Mouse (Mus musculus) midbrain, embryonic 15.5 days (tissue): ENCODE data around the gene Mcam. TPM values are rescaled to one million over a fixed set of nuclear protein-coding genes. Genes with fewer than 3 reads are reported as not detected.
A peak's percentile ranks its signal among the peaks of the same experiment; 100 is the strongest.
"Not testable (repeated sequence)": the region's sequence is repeated elsewhere in the genome, so short reads cannot be mapped to it uniquely, and the experiment has no call there.

Source experiments
- ATAC-seq: fragments of 200-750 bp; cut with Nextera tagmentation; replicated peaks from 2 replicates; pipeline ENCODE4 v1.8.0; 2017; ENCODE audit warnings: moderate TSS enrichment
- H3K27ac ChIP-seq: fragments of 300-500 bp; sonication (generic); 2 replicates; pipeline ENCODE4 v1.5.1; 2015; ENCODE audit warnings: mild to moderate bottlenecking, inconsistent platforms
- H3K27me3 ChIP-seq: fragments of 300-500 bp; sonication (generic); replicated peaks from 2 replicates; pipeline ENCODE4 v1.6.1; 2015; ENCODE audit warnings: inconsistent platforms
- H3K36me3 ChIP-seq: fragments of 300-500 bp; sonication (generic); replicated peaks from 2 replicates; pipeline ENCODE4 v1.6.1; 2015; ENCODE audit warnings: inconsistent platforms
- H3K4me1 ChIP-seq: fragments of 300-500 bp; sonication (generic); 2 replicates; pipeline ENCODE4 v1.6.1; 2015; ENCODE audit warnings: inconsistent platforms
- H3K4me2 ChIP-seq: fragments of 300-500 bp; sonication (generic); 2 replicates; pipeline ENCODE4 v1.6.1; 2015; ENCODE audit warnings: inconsistent platforms, mild to moderate bottlenecking, moderate library complexity
- H3K4me3 ChIP-seq: fragments of 300-500 bp; sonication (generic); 2 replicates; pipeline ENCODE4 v1.5.1; 2015; ENCODE audit warnings: mild to moderate bottlenecking, inconsistent platforms
- H3K9ac ChIP-seq: fragments of 300-500 bp; sonication (generic); 2 replicates; pipeline ENCODE4 v1.6.1; 2015; ENCODE audit warnings: mild to moderate bottlenecking, inconsistent platforms
- H3K9me3 ChIP-seq: fragments of 300-500 bp; sonication (generic); 2 replicates; pipeline ENCODE4 v1.6.1; 2016; ENCODE audit warnings: inconsistent platforms
- WGBS: fragments of 180-500 bp; shearing (Covaris S2); methylation state at CpG from one replicate; pipeline ENCODE4 v1.1.7; 2015; ENCODE audit warnings: mixed read lengths; 5-methylcytosine and 5-hydroxymethylcytosine counted together
- polyA plus RNA-seq: library from polyadenylated mRNA; unstranded; fragments of >200 nt; fragmentation: Nextera tagmentation; extraction: Ambion mirVana; gene quantifications from 2 replicates; pipeline ENCODE4 v1.2.1, GENCODE M21; 2015

Mcam gene
- polyA plus RNA-seq, 1 experiment from 2014 or later = 11.9 TPM

DNA sequence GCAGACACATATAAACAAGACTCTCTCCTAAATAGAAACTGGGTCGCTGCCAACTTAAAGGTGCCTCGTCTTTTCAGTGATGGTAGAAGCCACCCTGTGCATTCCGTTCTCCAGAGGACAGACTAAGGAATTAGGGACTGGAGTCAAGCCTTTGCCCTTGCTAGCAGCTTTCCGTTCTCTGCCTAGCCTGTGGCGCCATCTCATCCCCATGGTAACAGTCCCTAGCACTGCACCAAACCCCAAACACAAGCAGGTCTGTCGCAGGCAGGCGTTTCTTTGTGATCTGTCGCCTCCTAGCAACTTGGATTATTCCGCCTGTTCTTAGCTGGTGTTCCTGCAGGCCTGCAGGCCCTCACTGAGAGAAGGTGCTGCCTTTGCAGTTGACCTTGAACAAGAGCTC is 37.7 kb upstream of the Mcam start:
- Histone ChIP-seq H3K9me3 (no peaks in the 10 kb centered on the region), H3K27ac (peak overlapping the region; percentile 26), H3K36me3 (no peaks in the 10 kb centered on the region), H3K9ac (no peak overlapping the region), H3K4me2 (no peak overlapping the region), H3K4me1 (peaks cover 10% of the 10 kb centered on the region; the same call in 1 of the 2 replicates), H3K27me3 (no peaks in the 10 kb centered on the region), H3K4me3 (no peak overlapping the region)
- peak; percentile 70; the same call in 1 of the 2 replicates for ATAC-seq
- 10% methylated on average over 9 of the region's 9 CpGs for WGBS

- Histone ChIP-seq H3K4me2 (no peak within 1 kb of the TSS), H3K27ac (no peak within 1 kb of the TSS), H3K4me1 (peaks cover 3% of the 10 kb centered on the region; the same call in 1 of the 2 replicates), H3K36me3 (no peaks in the 10 kb centered on the region), H3K27me3 (no peaks in the 10 kb centered on the region), H3K9ac (no peak within 1 kb of the TSS), H3K9me3 (no peaks in the 10 kb centered on the region), H3K4me3 (no peak within 1 kb of the TSS)
- no peak for ATAC-seq
- WGBS = 40% methylated on average over 9 of the region's 9 CpGs
These were observed 32.8 kb upstream of the Mcam start, which contains the start of gene Mfrp for GRCm38 (mm10) chr9:44101490-44101889. Gene Mfrp (plus strand): TSS chr9:44101729.

DNA sequence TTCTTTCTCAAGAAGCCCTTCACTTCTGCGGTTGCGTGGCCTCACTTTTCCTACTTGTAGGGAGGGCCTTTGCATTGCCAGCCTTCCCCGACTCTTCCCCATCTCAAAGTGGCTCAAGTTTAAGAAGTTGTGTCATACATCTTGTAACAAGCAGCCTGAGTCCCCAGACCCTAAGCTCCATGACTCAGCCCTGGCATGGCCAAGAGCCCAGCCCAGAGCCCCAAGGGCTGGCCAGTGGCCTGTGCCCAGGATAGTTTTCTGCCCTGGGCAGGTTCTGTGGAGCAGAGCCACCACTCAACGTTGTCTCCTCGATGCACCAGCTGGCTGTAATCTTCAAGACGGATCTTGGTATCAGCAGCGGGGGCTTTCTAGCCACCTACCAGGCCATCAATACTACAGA is 29.4 kb upstream of the Mcam start:
- Histone ChIP-seq H3K27ac (no peak overlapping the region), H3K4me2 (no peak overlapping the region), H3K27me3 (no peaks in the 10 kb centered on the region), H3K9me3 (no peaks in the 10 kb centered on the region), H3K9ac (no peak overlapping the region), H3K36me3 (no peaks in the 10 kb centered on the region), H3K4me1 (peaks cover 33% of the 10 kb centered on the region), H3K4me3 (no peak overlapping the region)
- 93% methylated on average over 7 of the region's 7 CpGs for WGBS
- ATAC-seq = no peak

DNA sequence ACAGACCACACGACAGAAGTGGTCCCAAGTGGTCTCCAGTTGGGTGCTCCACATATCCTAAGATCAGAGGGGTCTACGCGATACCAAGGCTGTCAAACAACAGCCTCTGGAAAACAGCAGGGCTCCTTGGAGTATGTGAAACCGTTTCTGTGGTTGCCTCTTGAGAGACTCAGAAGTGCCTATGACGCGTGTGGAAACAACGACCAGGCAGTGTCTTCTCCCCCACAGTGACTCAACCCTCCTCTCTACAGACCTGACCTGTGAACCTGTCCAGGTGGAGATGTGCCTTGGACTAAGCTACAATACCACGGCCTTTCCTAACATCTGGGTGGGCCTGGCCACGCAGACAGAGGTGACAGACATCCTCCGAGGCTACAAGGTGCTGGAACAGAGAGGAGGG is 28.5 kb upstream of the Mcam start:
- Histone ChIP-seq H3K27ac (no peak overlapping the region), H3K4me1 (peaks cover 42% of the 10 kb centered on the region), H3K36me3 (no peaks in the 10 kb centered on the region), H3K27me3 (no peaks in the 10 kb centered on the region), H3K4me3 (no peak overlapping the region), H3K4me2 (no peak overlapping the region), H3K9me3 (no peaks in the 10 kb centered on the region), H3K9ac (no peak overlapping the region)
- no peak for ATAC-seq
- 89% methylated on average over 10 of the region's 10 CpGs for WGBS

GRCm38 (mm10) chr9:44106182-44106581 is 28.1 kb upstream of the Mcam start:
- Histone ChIP-seq H3K4me1 (peaks cover 42% of the 10 kb centered on the region), H3K27ac (no peak overlapping the region), H3K9ac (no peak overlapping the region), H3K27me3 (no peaks in the 10 kb centered on the region), H3K4me2 (no peak overlapping the region), H3K36me3 (no peaks in the 10 kb centered on the region), H3K4me3 (no peak overlapping the region), H3K9me3 (no peaks in the 10 kb centered on the region)
- no peak for ATAC-seq
- WGBS = 90% methylated on average over 7 of the region's 7 CpGs

- Histone ChIP-seq H3K4me3 (no peak overlapping the region), H3K4me2 (no peak overlapping the region), H3K36me3 (no peaks in the 10 kb centered on the region), H3K4me1 (peaks cover 42% of the 10 kb centered on the region), H3K9ac (no peak overlapping the region), H3K9me3 (no peaks in the 10 kb centered on the region), H3K27ac (0 out of 2 replicates have a peak overlapping the region, but pooled peaks have one; percentile 51), H3K27me3 (no peaks in the 10 kb centered on the region)
- 53% methylated on average over 4 of the region's 4 CpGs for WGBS
- ATAC-seq = no peak
These were observed 27.7 kb upstream of the Mcam start for GRCm38 (mm10) chr9:44106596-44106995.

DNA sequence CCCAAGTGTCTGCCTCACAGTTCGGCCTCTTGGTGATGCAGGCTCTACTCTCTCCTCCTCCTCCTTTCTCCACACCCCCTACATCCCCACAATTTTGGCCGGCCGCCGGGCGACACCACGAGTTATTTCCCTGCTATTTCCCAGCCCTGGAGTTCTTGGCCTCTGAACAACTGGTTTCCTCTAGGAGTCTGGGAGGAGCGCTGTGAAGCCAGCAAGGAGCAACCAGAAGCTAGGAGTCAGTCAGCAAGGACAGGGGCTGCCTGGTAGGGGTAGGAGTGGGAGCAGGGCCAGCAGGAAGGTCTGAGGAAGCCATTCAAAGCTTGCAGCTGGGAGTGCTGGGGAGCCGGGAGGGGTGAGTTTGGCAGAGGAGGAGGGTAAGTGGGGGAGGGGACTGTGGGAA is 27.2 kb upstream of the Mcam start, which contains the start of gene C1qtnf5:
Gene C1qtnf5, plus strand, starts transcription at position 136 of the 400 bp plus-strand sequence.
- Histone ChIP-seq H3K9me3 (no peaks in the 10 kb centered on the region), H3K9ac (no peak within 1 kb of the TSS), H3K36me3 (no peaks in the 10 kb centered on the region), H3K4me2 (peak within 1 kb of the TSS; percentile 34), H3K4me3 (peak within 1 kb of the TSS; percentile 6; the same call in 1 of the 2 replicates), H3K27ac (peak within 1 kb of the TSS; percentile 51), H3K27me3 (no peaks in the 10 kb centered on the region), H3K4me1 (peaks cover 45% of the 10 kb centered on the region)
- WGBS = 17% methylated on average over 8 of the region's 8 CpGs
- peak; percentile 51 for ATAC-seq

GRCm38 (mm10) chr9:44107557-44108179 is 26.6 kb upstream of the Mcam start:
- peak overlapping the region; percentile 34 for H3K4me2 ChIP-seq
- no peak overlapping the region for H3K9ac ChIP-seq
- 30% methylated on average over 25 of the region's 25 CpGs for WGBS
- H3K36me3 ChIP-seq = no peaks in the 10 kb centered on the region
- ATAC-seq = no peak; the same call in 1 of the 2 replicates
- H3K4me3 ChIP-seq = peak overlapping the region; percentile 6; the same call in 1 of the 2 replicates
- no peaks in the 10 kb centered on the region for H3K27me3 ChIP-seq
- H3K27ac ChIP-seq = peak overlapping the region; percentile 51
- H3K4me1 ChIP-seq = peaks cover 47% of the 10 kb centered on the region
- H3K9me3 ChIP-seq = no peaks in the 10 kb centered on the region

- WGBS = 78% methylated on average over 31 of the region's 31 CpGs
- Histone ChIP-seq H3K27me3 (no peaks in the 10 kb centered on the region), H3K4me1 (peaks cover 48% of the 10 kb centered on the region), H3K36me3 (no peaks in the 10 kb centered on the region), H3K27ac (no peak overlapping the region), H3K4me3 (no peak overlapping the region), H3K9me3 (no peaks in the 10 kb centered on the region), H3K4me2 (0 out of 2 replicates have a peak overlapping the region, but pooled peaks have one; percentile 34), H3K9ac (no peak overlapping the region)
- no peak for ATAC-seq
These were observed 25.8 kb upstream of the Mcam start for GRCm38 (mm10) chr9:44108269-44109055.

DNA sequence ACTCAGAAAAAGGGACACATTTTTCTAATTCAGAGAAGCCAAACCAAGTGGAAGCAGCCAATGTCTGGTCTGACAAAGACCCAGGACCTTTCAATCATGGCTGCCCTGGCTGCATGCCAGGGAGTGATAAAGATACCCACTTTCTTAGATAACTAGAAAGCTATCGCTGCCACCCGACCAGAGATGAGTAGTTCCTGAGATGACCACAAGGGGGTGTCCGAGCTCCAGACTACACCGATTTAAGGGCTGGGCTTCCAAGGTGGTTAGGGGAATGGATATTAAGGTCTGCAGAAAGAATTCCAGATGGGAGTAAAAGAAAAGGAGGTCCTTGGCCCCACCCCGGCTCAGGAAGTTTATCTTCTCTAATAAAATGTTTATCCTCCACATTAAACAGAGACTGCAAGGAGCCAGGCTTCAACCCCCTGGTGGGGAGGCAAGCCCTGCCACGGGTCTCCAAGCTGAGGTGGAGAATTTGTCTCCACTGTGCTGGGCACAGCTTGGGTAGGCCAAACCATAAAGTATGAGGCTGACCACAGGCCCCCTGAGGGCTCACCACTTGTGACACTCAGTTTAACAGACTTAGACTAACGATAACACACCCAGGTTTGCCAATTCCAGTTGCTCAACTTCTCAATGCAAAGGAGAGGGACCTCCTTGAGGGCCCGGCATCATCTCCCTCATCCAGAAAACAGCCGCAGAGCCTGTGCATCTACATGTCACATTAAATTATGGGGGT is 24.7 kb upstream of the Mcam start:
- Histone ChIP-seq H3K9me3 (no peaks in the 10 kb centered on the region), H3K36me3 (no peaks in the 10 kb centered on the region), H3K4me3 (no peak overlapping the region), H3K4me2 (peak overlapping the region; percentile 26), H3K9ac (no peak overlapping the region), H3K4me1 (peaks cover 54% of the 10 kb centered on the region), H3K27ac (no peak overlapping the region), H3K27me3 (no peaks in the 10 kb centered on the region)
- WGBS = 34% methylated on average over 9 of the region's 9 CpGs
- no peak for ATAC-seq

GRCm38 (mm10) chr9:44111909-44112308 is 22.4 kb upstream of the Mcam start:
- H3K4me3 ChIP-seq, H3K9ac ChIP-seq, ATAC-seq, H3K27ac ChIP-seq, H3K9me3 ChIP-seq, H3K36me3 ChIP-seq, H3K27me3 ChIP-seq: not testable (repeated sequence)
- WGBS = 78% methylated on average over 10 of the region's 12 CpGs
- Histone ChIP-seq H3K4me2 (peak overlapping the region; percentile 58; the same call in 1 of the 2 replicates), H3K4me1 (peaks cover 50% of the 10 kb centered on the region)
